Mouse (Mus musculus) induced T-regulatory cell, adult 2 months (primary cell): ENCODE data around the gene Sgms1.

Experiments used
- DNase-seq: peaks from one replicate; pipeline ENCODE4 v3.0.0-alpha.2; 2012; ENCODE audit warnings: low read depth

Sgms1 gene

DNA sequence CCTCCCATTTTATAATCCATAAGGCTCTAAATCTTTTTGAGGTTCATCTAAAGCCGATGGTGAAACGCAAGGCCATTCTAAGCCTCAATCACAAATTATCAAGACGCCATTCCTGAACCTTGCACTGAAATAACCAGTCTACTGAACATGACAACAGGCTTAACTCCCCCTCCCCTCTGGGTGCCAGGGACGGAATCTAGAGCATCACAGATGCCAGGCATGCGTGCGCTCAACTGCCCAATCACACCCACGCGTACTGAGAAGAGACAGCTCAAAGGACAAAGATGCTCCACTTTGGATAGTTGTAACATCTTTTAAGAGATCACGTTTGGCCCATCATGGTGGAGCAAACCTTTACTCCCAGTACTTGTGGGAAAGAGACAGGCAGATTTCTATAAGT is 146.3 kb downstream of the Sgms1 start:
- DNase-seq: no peak

DNA sequence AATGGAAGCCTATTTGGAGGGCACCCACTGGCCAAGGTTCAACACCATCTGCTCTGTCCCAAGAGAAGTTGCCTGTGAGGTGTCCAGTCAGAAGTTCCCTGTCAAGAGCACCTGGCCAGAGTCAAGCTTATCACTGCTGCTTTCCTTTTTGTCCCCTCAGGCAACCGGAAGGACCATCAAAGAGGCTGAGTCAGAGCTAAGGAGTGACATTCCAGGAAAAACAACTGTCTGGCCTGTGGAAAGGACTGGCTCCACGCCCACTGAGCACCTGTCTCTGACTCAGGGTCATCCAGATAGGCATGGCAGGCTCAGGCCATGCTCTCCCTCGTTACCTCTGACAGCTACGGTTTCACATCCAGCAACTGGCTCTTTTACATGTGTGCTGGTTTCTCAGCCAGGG is 147.4 kb downstream of the Sgms1 start:
- no peak for DNase-seq

DNA sequence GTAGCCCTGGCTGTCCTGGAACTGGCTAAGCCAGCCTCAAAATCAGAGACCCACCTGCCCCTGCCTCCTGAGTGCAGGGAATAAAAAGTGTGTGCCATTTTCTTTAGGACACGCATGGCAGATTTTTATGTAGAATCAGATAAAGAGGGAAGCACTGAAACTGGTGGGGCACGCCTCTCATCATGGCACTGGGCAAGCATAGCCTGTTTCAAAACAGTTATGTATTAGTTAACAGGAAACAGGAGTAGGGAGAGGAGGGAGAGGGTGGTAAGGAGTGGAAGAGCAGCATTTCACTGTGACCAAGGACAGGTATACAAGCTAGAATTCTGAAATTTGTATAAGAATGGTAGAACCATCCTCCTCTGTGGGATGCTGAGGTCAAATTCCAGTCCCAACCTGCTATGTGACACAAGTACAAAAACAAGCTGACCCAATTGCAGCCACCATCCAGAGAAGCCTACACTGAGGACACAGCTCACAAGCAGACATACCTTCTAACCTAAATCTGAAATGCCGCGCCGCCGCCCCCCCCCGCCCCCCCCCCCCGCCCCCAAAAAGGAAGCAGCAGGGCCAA is 149.0 kb downstream of the Sgms1 start:
- no peak for DNase-seq

DNA sequence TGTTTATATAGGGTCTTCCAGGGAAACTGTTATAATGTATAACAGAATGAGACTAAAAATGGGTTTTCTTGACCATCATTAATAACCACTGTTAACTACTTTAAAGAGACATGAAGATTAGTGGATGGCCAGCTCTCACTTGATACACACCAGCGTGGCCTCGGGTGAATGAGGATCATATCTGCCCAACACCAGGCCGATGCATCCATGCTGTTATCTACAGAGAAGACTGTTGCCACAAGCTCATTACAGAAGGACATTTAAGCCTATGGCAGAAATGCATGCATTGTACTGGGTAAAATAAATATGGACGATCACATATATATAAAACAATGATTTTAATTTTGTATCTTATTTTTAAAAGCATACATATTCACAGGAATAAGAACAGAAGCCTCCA is 149.6 kb downstream of the Sgms1 start:
- DNase-seq: no peak

DNA sequence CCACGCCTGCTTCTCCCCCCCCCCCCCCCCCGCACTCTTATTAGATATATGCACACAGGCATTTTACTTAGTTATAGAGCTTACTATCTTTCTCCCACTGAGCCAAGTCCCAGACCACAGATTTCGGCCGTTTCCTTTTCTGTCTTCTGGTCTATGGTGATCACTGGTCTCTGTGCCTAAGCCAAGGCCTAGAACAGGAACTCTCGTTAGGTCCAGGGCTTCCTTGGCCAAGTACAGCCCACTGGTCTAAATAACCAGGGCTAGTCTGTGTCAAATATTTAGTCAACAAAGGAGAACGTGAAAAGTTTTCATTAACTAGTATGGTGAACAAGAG is 150.1 kb downstream of the Sgms1 start:
- no peak for DNase-seq

DNA sequence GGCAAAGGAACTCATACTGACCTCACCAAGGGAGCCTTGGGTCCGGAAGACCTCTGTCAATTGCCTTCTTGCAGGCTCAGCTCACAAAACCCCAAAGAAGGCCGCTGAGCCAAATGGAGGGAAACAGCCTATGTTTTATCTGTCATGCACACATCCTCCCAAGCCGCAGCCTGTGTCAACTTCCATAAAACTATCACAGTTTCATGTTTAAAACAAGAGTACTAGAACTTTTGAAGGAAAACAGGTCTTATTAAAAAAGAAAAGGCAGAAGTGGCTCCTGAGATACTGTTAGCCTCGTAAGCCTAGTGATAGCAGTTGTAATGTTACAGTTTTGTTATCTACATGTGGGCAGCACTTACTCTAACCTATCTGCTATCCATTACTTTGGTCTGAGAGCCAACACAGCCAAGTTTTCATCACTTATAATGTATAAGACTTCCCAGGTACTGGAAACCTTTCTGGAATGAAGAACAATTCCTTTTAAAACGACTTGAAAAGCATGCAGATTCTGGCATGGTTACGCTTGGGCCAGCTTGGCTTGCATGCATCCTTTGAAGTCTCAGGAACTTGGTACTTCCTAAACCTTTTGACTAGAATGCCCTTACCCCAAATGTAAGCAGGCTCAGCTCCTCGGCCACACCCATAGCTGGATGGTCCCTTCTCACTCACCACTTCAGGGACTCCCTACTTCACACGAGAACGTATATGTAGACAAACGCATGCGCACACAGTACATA is 150.6 kb downstream of the Sgms1 start:
- no peak for DNase-seq

DNA sequence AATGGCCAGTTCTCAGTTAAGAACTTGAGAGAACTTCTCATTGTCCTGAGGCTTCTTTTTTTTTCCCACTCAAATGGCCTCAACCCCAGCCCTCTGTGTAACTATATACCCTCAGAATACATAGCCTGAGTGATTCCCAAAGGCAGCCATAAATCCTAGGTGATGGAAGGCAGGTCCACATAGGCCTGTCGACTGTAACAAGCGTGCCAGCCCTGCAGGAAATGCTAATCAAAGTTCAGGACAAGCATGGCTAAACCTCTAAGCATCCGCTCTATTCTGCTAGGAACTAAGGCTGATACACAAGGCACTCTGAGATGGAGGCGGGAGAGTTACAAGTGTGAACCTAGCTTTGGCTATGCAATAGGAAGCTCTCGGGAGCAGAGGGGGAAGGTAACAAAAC is 151.8 kb downstream of the Sgms1 start:
- DNase-seq: no peak

DNA sequence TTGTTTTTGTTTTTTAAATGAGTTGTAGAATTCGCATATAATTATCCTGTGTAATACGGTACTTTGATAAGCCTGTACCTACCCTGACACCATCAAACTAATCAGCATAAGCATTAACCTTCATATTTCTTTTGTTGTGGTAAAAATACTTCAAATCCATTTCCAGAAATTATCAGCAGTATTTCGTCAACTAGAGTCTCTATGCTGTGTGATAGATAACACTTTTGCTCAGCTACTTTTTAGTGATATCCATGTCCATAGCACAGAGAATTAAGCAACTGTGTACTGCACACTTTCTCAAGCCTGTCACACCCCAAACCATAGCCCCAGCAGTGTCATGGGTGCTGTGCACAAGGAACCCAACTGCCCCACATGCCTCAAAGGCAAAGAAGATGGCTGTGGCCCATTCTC is 152.3 kb downstream of the Sgms1 start:
- DNase-seq: no peak

DNA sequence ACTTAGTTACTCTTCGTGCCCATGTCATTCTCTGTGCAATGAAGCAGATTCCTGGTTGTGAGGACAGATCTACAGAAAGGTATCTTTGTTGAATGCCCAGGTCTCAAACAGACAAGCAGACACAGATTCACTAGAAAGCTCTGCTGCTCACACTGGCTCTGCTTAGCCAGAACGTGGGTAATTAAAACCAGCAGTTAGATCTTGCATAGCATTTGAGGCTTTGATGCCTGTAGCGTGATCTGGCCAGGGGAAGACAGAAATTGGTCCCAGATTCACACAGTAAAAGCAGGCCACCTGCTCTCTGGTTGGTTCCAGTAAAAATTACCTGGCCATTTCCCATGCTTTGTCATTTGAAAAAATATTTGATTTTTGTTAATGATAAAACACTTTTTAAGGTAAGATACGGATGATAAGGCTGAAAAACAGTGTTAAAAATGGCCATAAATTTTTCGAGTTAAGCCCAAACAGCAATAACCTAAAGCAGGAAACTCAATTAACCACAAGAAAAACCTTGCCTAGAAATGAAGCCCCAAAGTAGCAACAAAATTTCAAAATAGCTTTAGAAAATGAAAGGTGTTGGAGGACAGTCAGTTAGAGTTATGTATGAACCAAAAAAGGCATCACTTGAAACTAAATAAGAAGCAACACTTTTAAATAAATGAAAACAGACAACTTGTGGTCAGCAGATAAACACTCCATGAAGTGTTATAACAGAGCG is 154.6 kb downstream of the Sgms1 start:
- peak; percentile 56 for DNase-seq

DNA sequence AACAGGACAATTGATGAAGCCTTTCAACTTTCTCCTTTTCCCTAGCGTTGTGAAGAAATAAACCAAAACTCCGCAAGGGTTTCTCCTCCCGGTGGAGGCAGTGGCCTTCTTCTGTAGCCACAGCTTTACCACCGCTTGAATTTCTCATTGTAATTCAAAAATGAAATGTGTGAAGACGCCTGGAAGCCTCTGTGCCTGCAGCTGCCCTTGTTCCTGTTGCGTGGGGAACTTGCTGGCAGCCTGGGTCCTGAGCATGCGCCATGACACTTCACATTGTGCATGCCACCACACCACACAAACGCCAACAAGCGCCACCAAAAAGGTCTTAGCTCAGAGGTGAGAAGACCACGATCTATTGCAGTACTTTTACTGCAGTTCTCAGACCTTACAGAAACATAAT is 158.2 kb downstream of the Sgms1 start:
- no peak for DNase-seq

DNA sequence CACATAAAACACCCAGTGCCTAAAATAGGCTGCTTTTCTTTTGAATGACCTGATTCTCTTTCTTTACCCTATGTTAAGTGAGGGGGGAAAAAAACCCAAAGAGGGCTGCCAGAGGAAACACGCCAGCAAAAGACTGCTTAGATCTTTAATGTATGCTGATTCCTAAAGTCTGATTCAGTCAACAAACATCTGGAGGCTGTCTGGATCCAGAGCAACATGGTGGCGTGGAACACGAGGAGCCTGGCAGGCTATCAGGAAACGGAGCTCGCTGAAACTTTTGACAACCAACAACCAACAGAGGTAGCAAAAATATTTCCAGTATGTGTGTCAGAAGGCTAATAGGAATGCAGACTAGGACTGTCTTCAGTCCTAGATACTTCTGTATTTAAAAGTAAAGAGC is 158.7 kb downstream of the Sgms1 start:
- DNase-seq: no peak

DNA sequence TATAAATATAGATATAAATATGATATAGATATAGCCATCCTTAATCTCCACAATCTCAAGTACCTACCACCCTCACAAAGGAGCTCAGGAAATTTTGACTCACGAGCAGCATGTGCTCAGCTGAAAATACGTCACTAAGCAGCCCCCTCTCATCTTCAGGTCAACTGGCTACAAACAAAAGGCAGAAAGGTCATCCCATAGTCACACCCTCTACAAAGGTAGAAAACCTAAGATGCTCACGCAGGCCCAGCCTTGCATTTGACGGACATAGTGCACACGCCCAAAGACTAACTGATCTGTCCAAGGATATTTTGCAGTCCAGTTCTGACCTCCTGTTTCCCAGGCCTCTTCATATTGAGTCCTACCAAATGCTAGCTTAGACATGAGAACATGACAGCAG is 159.2 kb downstream of the Sgms1 start:
- DNase-seq: no peak

DNA sequence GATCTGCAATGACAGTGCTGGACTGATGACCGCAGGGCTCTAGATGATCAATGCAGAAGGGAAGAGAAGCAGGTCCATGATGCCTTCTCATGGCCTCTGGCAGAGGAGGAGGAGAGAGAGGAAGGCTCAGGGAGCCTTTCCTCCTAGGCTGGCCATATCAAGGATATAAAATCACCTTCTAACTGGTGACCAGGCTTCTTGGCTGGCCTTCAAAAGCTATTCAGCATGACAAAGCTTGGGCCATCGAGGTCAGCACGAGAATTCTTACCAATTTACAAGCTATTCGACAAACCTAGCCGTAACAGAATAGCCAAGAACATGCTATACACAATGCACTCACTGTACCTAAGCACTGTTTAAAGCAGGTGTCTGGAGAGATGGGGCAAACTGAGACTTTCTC is 159.7 kb downstream of the Sgms1 start:
- no peak for DNase-seq

DNA sequence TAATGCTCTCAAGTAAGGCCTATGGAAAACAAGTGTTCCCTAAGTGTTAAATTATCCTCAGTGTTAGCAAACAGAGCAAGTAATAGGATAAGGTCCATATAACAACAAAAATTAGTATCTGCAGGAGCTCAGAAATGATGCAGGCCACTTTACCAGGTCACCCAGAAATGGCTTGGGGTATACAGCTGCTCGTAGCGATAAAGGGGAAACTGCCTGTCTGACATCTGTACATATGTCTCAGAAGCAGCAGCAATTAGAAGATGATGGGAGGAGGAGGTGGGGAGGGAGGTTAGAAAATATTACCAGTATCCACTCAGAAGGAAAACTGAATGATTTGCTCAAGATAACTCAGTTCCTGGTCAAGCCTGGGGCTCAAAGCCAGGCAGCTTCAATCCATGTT is 162.3 kb downstream of the Sgms1 start:
- DNase-seq: no peak

DNA sequence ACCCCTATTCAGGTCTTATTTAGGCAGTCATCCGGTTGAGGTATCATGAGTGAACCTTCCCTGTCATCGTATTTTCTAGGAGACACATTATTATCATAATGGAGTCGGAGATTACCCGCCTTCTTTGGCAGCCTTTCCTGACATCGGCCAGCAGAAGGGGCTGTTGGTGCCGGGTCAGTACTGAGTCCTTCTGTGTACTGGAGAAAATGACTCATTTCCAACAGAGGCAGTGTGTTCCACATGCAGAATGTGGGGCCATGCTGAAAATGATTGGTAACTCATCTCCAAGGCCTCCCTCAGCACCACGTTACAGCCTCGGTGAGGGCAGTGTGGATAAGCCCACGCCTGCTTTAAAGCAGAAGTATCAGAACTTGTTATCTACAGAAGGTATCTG is 164.4 kb downstream of the Sgms1 start:
- no peak for DNase-seq

DNA sequence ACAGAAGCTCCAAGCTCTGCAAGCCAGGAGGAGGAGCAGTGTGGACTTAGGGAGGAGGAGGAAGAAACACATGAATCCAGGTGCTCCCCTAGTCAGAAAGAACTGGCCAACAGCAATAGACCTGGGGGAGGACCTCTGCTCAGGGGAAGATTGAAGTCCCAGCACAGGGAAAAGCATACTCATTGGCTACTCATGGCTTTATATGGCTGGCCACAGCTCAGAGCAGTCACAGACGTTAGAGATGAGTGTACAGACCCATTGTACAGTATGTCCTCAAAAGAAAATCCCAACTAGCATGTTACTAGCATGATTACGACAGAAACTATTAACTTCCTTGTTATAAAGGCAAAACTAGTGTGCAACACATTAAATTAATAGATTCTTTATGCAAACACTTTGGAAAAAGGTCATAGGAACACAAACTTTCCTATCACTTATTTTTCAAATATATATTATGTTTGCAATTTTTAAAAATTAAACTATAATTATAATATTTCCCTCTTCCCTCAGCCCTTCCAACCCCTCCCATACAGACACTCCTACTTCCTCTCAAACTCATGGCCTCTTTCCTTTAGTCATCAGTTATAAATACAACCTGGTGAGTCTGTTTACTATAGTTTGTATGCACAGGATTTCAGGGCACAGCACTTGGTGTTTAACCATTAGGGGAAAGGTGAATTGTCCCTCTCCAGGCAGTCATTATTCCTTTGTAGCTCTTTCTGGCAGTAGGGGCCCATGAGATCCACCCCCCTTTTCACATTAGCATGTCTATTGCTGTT is 165.0 kb downstream of the Sgms1 start:
- no peak for DNase-seq

DNA sequence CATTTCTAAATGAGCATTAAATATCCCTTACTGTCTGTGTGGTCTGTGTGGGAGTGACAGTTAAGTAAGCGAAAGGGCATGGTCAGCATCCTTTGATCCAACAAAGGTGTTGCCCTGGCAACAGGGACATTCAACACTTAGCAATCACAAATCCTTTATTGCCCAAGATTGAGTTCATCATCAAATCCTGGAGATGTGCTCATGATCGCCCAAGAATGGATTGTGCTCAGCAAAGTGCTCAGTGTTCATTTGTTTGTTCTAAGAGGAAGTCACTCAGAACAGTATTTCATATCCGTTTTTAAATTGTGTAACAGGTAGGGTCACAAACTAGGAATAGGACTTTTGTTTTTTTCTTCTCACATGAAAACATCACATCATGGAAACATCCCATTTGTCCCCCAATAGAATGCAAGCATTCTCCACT is 165.8 kb downstream of the Sgms1 start:
- no peak for DNase-seq

DNA sequence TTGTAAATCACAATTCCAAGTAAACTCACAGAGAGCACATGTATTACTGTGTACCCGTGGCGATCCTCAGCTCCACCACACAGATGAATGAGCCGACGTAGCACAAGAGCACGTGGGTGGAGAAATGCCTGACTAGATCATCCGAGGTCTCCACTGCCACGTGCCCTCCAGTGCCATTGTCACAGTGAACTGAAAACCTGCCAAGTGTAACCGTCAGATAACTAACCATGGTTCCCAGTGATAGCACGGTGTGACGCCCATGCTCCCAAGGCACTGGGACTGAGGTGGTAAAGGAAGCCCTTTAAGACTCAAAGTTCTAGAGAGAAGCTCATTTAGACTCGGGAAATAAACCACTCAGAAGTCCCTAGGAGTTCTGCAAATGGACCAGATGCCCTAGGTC is 167.4 kb downstream of the Sgms1 start:
- DNase-seq: no peak

DNA sequence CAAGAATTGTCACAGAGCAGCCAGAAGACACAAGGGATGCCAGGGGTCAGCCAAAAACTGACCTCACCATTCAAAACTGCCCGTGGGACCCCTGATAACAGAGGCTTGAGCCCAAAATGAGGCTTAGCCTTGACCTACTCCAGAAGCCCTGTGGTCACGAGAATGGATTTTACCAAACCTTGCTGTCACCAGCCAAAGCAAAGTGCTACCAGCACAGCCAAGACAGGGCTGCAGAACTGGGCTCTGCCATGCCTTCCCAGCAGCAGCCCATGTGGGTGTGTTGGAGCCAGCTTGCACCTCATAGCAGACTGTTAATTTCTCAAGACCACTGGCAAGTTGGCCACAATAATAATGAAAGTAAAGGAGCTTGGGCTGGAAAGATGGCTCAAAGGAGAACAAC is 168.5 kb downstream of the Sgms1 start:
- DNase-seq: no peak

DNA sequence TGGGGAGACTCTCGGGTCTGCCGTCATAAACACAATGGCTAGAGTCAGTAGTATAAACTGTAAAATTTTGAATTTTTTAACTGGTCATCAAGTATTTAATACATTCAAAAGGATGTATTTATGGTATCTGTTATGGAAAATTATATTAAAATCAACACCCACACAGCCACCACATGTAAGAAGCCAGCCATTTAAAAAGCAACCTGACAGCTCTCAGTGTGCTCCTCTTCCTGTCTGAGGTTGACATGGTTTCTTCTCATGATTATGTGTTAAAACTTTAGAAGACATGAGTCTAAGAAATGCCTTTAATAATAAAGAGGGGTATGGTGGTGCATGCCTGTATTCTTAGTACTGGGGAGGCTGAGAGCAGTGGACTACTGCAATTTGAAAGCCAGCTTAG is 172.8 kb downstream of the Sgms1 start:
- no peak for DNase-seq

DNA sequence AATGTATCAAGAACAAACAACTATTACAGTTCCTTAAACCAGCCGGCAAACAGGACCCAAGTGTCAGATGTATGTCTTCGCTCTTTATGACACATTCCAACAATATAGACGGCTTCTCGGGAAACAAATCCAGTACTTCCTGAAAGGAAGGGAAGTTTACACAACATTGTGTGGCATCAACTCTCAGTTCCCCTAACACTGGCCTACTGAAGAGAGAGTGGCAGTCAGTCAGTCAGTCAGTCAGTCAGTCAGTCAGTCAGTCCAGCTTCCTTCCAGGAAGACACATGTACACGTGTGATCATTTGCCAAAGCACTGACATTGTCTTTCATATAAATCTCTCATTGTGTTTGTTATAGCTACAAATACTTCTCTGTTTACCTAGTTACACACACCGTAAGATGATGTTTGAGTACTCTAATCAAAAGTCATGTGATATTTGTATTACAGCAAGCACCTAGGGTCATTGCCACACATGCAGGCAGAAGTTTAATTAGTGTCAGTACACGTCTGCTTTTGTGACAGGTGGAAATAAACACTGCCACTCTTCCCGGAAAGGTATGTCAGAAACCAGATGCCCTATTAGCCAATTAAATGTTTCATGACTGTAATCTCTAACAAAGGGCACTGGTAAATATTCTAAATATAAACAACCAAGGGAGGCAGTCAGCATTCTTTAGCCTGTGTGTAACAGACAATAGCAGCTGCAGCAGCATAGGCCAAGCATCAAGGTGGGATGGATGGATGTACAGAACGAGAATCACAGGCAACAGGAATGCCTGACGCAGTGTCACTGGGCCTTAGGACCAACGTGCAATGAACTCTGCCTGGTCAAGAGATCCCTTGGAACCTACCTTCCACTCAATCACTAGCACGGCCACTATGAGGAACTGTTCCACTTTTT is 174.4 kb downstream of the Sgms1 start:
- no peak for DNase-seq

DNA sequence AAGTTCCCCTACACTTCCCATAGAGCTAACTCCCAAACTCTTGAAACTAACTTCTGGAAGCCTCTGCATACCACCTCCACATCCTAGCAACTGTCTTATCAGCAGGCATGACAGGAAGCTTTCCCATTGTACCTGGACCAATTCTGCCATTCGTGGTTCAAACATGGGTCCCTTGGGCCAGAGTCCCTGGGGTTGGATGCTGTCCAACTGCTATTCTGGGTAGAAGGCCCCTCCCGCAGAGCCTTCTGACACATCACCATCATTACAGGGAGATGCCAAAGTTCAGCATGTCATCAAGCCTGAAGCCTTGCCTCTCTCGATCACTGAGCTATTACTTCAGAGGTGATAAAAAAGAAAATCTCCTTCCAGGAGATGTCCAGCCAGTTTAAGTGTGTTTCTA is 175.9 kb downstream of the Sgms1 start:
- DNase-seq: no peak
